Mouse (Mus musculus) embryonic facial prominence, embryonic 13.5 days (tissue): ENCODE measurements at regions not wholly inside any gene's neighbourhood (a gene's known extent, or its start where the extent isn't known, plus 50 kb on each side); places are given as distances from the start of the nearest gene placed in this dataset.

Source experiments
- ATAC-seq: fragments of 200-750 bp; cut with Nextera tagmentation; 2 replicates; pipeline ENCODE4 v1.8.0; 2017; ENCODE audit warnings: low read depth; ENCODE audit not compliant: insufficient number of reproducible peaks, insufficient read depth, low FRiP score, low TSS enrichment
- H3K27ac ChIP-seq: fragments of 300-500 bp; sonication (generic); 2 replicates; pipeline ENCODE4 v1.5.1; 2015; ENCODE audit warnings: moderate library complexity, mild to moderate bottlenecking, inconsistent platforms
- H3K27me3 ChIP-seq: fragments of 300-500 bp; sonication (generic); 2 replicates; pipeline ENCODE4 v1.6.1; 2015; ENCODE audit warnings: mild to moderate bottlenecking, inconsistent platforms
- H3K36me3 ChIP-seq: fragments of 300-500 bp; sonication (generic); 2 replicates; pipeline ENCODE4 v1.6.1; 2015; ENCODE audit warnings: mild to moderate bottlenecking, inconsistent platforms
- H3K4me1 ChIP-seq: fragments of 300-500 bp; sonication (generic); 2 replicates; pipeline ENCODE4 v1.6.1; 2015; ENCODE audit warnings: inconsistent platforms
- H3K4me2 ChIP-seq: fragments of 300-500 bp; sonication (generic); 2 replicates; pipeline ENCODE4 v1.6.1; 2015; ENCODE audit warnings: moderate library complexity, mild to moderate bottlenecking, inconsistent platforms
- H3K4me3 ChIP-seq: fragments of 300-500 bp; sonication (generic); 2 replicates; pipeline ENCODE4 v1.5.1; 2015; ENCODE audit warnings: mild to moderate bottlenecking, inconsistent platforms
- H3K9ac ChIP-seq: fragments of 300-500 bp; sonication (generic); 2 replicates; pipeline ENCODE4 v1.6.1; 2015; ENCODE audit warnings: mild to moderate bottlenecking, inconsistent platforms
- H3K9me3 ChIP-seq: fragments of 300-500 bp; sonication (generic); 2 replicates; pipeline ENCODE4 v1.6.1; 2016; ENCODE audit warnings: inconsistent platforms
- WGBS: fragments of 180-500 bp; shearing (Covaris S2); methylation state at CpG from one replicate; pipeline ENCODE4 v1.1.7; 2015; ENCODE audit warnings: mixed read lengths; 5-methylcytosine and 5-hydroxymethylcytosine counted together

DNA sequence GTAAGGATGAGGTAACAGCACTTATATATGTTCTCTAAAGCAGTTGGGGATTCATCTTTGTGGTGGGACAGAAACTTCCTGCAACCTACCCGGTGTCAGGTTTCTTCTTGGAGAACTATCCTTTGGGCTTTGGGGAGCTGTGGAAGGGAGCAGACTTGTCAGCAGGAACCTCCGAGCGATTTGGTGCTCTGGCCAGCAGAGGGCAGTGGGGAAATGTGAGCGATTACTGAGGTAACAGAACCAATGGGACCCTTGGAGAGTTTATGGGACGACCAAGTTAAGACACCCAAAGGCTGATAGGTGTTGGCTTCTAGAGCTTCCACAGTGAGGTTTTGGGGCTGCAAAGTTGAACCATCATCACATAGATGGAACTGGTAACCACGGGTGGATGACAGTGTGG, 160.6 kb upstream of the Kif2a start:
- H3K9me3 ChIP-seq: no peaks in the 10 kb centered on the region
- no peak overlapping the region for H3K4me3 ChIP-seq
- no peaks in the 10 kb centered on the region for H3K27me3 ChIP-seq
- no peak for ATAC-seq
- no peaks in the 10 kb centered on the region for H3K36me3 ChIP-seq
- 20% methylated on average over 6 of the region's 6 CpGs for WGBS
- no peaks in the 10 kb centered on the region for H3K4me1 ChIP-seq
- H3K27ac ChIP-seq: no peak overlapping the region
- no peak overlapping the region for H3K9ac ChIP-seq
- H3K4me2 ChIP-seq: no peak overlapping the region

DNA sequence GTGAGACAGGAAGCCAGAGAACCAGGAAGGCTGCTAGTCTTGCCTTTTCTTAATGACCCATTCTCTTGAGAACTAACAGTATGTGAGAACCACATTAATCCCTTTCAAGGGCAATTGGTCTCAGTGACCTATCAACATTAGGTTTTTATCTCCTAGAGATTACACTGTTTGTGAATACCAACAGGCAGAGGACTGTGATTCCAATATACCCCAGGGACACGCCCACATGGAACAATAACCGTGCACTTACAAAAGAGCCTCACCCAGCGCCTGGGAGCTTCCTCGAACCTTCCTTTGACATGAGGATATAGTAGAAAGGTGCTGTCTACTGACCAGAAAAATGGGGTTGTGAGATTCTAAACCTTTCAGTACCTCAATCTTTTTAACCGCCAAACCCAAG, 157.6 kb upstream of the Kif2a start:
- H3K27ac ChIP-seq: no peak overlapping the region
- H3K36me3 ChIP-seq: no peaks in the 10 kb centered on the region
- no peaks in the 10 kb centered on the region for H3K27me3 ChIP-seq
- no peaks in the 10 kb centered on the region for H3K9me3 ChIP-seq
- H3K4me2 ChIP-seq: no peak overlapping the region
- no peak overlapping the region for H3K4me3 ChIP-seq
- 85% methylated on average over 5 of the region's 5 CpGs for WGBS
- H3K9ac ChIP-seq: no peak overlapping the region
- ATAC-seq: no peak
- H3K4me1 ChIP-seq: no peaks in the 10 kb centered on the region

DNA sequence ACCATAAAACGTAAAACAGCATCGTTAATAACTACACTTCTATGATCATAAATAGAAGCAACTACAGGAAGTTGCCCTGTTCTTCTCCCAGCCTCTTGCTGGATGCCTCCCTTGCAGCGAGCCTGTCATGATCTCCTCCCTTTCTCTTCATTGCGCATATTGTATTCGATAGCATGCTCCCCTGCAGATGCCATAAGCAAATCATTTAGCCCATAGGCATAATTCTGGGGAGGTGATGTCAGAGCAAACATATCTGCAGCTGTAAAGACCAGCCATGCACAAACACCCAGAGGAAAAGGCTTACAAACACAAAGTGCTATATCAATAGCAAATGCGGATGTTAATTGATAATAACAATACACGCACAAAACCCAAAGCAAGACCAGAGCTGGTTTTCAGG, 155.7 kb upstream of the Kif2a start:
- no peak overlapping the region for H3K27ac ChIP-seq
- H3K4me1 ChIP-seq: no peaks in the 10 kb centered on the region
- H3K4me2 ChIP-seq: no peak overlapping the region
- ATAC-seq: no peak
- no peaks in the 10 kb centered on the region for H3K27me3 ChIP-seq
- no peak overlapping the region for H3K9ac ChIP-seq
- no peak overlapping the region for H3K4me3 ChIP-seq
- no peaks in the 10 kb centered on the region for H3K36me3 ChIP-seq
- 80% methylated on average over 7 of the region's 7 CpGs for WGBS
- no peaks in the 10 kb centered on the region for H3K9me3 ChIP-seq

DNA sequence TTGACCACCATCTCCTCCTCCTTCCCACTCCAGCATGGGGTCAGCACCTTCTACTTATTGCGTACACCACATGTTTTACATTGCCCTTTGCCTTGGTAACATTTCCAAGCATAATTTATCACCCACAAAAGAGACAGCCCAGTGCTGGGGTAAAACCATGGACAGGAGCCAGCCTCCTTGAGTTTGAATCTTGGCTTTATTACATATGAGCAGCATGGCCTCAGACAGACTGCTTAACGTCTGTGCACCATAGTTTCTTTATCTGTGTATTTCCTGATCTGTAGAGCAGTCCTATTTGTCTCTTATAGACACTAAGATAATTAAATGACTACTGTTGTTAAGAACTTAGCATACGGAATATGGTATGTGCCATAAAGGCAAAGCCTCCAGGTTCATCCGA, 154.0 kb upstream of the Kif2a start:
- 84% methylated on average over 4 of the region's 4 CpGs for WGBS
- Histone ChIP-seq H3K9ac (no peak overlapping the region), H3K27ac (no peak overlapping the region), H3K36me3 (no peaks in the 10 kb centered on the region), H3K27me3 (no peaks in the 10 kb centered on the region), H3K9me3 (no peaks in the 10 kb centered on the region), H3K4me3 (no peak overlapping the region), H3K4me2 (no peak overlapping the region), H3K4me1 (no peaks in the 10 kb centered on the region)
- ATAC-seq: no peak

DNA sequence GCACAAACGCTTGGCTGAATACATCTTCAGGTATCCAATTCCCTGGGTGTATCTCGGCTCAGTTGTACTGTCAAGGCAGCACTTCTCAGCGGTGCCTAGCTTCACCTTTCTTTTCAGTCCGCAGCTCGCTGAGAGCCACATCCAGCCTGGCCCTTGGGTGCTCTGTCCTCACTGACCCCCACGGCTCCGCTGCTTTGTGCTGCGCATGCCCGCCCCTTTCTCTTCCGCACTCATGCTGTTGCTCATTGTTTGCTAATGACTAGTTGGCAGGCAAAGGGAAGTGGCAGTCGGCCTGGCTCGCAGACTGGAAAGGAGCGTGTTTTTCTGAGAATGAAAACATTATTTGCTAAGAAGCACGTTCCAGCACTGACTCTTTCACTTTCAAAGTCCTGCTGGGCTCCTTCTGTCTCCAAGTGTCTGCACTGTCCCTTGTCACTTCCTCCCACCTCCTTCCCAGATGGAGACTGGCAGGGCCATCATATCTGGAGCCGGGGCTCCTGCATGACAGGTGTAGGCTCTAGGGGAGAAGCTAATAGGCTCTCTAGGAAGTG, 146.7 kb upstream of the Kif2a start:
- no peaks in the 10 kb centered on the region for H3K9me3 ChIP-seq
- H3K36me3 ChIP-seq: no peaks in the 10 kb centered on the region
- WGBS: 8% methylated on average over 15 of the region's 15 CpGs
- H3K9ac ChIP-seq: peak overlapping the region; percentile 64
- H3K27ac ChIP-seq: no peak overlapping the region
- H3K4me2 ChIP-seq: peak overlapping the region; percentile 71
- no peaks in the 10 kb centered on the region for H3K27me3 ChIP-seq
- peak overlapping the region; percentile 43 for H3K4me3 ChIP-seq
- 0 out of 2 replicates have a peak, but pooled peaks have one; percentile 64 for ATAC-seq
- peaks cover 4% of the 10 kb centered on the region; the same call in 1 of the 2 replicates for H3K4me1 ChIP-seq

DNA sequence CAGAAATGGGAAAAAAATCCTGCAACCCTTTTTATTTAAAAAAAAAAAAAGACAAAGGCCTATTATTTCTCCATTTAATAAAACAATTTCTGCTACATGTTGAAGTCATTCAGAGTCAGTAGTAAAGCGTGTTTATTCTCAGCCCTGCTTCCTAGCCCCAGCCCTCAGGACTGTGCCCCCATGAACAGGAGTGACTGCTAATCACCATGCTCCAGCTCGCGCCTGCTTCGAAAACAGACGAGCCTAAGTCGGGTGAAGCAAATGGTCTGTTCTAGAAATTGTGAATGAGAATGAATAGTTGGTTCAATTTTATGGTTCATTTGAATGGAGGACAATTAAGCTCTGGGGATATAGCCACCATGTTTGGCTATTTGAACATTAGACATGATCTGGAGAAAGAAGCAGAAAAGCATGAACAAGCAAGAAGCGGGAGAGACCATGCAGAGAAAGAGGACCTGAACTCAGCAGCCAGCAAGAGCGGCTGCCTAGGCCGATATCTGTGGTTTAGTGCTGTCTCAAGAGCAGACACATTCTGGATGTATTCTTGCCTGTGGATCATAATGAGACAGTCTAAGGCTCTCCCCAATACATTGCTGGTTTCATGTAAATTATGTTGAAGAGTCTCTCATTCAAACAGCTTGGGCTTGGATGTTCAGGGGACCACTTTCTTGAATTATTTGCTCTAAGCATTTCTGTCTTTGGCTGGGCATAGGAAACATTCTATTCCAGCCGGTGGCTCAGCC, 146.1 kb upstream of the Kif2a start:
- Histone ChIP-seq H3K27me3 (no peaks in the 10 kb centered on the region), H3K4me1 (peaks cover 4% of the 10 kb centered on the region; the same call in 1 of the 2 replicates), H3K27ac (no peak overlapping the region), H3K4me3 (peak overlapping the region; percentile 43), H3K4me2 (peak overlapping the region; percentile 71), H3K9me3 (no peaks in the 10 kb centered on the region), H3K36me3 (no peaks in the 10 kb centered on the region), H3K9ac (peak overlapping the region; percentile 64; the same call in 1 of the 2 replicates)
- WGBS: 65% methylated on average over 10 of the region's 10 CpGs
- no peak for ATAC-seq

DNA sequence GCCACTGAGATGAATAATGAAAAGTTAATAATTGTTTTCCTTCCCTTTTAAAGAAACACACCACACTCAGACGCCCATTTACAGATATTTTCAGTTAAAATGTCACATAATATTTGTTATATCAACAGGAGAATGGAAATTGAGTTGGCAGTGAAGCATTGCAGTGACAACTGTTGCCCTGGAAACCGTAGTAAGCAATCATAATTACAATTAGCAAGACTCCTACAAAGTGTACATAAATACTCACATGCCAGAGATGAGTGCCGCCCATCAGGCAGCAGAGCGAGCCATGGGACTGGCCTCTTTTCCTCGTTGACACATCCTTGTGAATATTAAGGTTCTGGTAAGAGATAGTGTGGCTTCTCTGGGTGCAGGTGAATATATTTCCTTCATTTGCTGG, 129.6 kb upstream of the Kif2a start:
- ATAC-seq: no peak
- no peak overlapping the region for H3K4me3 ChIP-seq
- no peaks in the 10 kb centered on the region for H3K36me3 ChIP-seq
- no peaks in the 10 kb centered on the region for H3K9me3 ChIP-seq
- 77% methylated on average over 5 of the region's 5 CpGs for WGBS
- H3K4me2 ChIP-seq: no peak overlapping the region
- H3K4me1 ChIP-seq: no peaks in the 10 kb centered on the region
- no peak overlapping the region for H3K27ac ChIP-seq
- no peak overlapping the region for H3K9ac ChIP-seq
- H3K27me3 ChIP-seq: no peaks in the 10 kb centered on the region

DNA sequence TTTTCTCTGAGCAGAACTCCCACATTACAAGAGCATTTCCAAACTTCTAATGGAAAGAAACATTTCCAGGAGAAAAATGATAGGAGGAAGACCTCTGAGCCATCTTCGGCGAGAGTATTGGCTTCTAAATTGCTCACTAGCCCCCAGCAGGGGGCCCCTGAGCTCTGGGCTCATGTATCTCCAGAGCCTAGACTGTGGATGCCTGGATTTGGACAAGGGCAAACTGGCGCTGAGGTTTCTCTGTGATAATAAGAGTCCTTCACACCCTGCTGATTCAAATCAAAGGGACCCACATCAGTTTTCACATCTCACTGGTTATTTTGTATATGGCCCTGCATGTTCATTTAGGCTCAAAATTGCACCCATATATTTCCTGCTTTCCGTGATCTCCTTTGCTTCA, 119.3 kb upstream of the Kif2a start:
- no peaks in the 10 kb centered on the region for H3K36me3 ChIP-seq
- no peak overlapping the region for H3K4me3 ChIP-seq
- no peak for ATAC-seq
- H3K4me1 ChIP-seq: 0 out of 2 replicates have a peak, but pooled peaks cover 4% of the 10 kb centered on the region
- H3K4me2 ChIP-seq: no peak overlapping the region
- H3K27me3 ChIP-seq: no peaks in the 10 kb centered on the region
- H3K9me3 ChIP-seq: 0 out of 2 replicates have a peak, but pooled peaks cover under 1% of the 10 kb centered on the region
- 66% methylated on average over 4 of the region's 4 CpGs for WGBS
- H3K27ac ChIP-seq: no peak overlapping the region
- H3K9ac ChIP-seq: no peak overlapping the region

DNA sequence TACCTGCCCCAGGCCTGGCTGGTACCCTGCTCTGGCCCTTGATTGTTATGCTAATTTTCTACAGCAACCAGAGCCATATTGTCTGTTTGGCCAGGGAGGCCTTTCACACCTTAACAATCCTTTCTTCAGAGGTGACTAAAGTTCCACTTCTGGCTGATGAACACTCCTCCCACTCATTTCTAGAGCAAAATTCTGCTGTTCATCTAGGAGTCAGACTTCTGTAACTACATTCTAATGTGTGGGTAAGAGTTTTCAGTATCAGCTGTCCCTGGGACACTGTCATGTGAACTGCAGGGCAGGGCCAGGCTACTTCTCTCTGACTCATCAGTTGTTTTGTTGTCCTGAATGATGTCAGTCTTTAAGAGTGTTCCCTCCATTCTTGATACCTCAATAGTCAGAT, 112.2 kb upstream of the Kif2a start:
- Histone ChIP-seq H3K4me2 (no peak overlapping the region), H3K36me3 (no peaks in the 10 kb centered on the region), H3K27me3 (no peaks in the 10 kb centered on the region), H3K27ac (no peak overlapping the region), H3K9ac (no peak overlapping the region), H3K9me3 (no peaks in the 10 kb centered on the region), H3K4me1 (no peaks in the 10 kb centered on the region), H3K4me3 (no peak overlapping the region)
- no peak for ATAC-seq

DNA sequence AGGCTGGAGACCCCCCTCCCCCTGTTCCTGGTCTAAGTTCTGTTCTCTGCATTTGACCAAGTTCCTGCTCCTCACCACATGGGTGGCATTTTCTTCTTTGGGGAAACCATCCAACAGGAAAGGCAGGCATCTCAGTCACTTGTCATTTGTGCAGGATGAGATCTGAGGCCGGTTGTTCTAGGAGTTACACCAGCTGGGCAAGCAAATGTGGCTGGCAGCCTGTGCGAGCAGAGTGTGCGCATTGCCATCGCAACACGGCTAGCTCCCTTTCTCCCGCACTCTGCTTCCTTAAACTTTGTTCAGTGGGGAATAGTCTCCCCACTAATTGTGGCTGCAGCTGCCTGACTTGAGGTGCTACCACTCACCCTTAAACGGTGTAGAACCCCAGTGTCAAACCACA, 104.7 kb upstream of the Kif2a start:
- Histone ChIP-seq H3K4me1 (no peaks in the 10 kb centered on the region), H3K4me2 (no peak overlapping the region), H3K9ac (no peak overlapping the region), H3K4me3 (no peak overlapping the region), H3K27me3 (no peaks in the 10 kb centered on the region), H3K9me3 (no peaks in the 10 kb centered on the region), H3K36me3 (no peaks in the 10 kb centered on the region), H3K27ac (no peak overlapping the region)
- no peak for ATAC-seq
- 89% methylated on average over 7 of the region's 7 CpGs for WGBS

DNA sequence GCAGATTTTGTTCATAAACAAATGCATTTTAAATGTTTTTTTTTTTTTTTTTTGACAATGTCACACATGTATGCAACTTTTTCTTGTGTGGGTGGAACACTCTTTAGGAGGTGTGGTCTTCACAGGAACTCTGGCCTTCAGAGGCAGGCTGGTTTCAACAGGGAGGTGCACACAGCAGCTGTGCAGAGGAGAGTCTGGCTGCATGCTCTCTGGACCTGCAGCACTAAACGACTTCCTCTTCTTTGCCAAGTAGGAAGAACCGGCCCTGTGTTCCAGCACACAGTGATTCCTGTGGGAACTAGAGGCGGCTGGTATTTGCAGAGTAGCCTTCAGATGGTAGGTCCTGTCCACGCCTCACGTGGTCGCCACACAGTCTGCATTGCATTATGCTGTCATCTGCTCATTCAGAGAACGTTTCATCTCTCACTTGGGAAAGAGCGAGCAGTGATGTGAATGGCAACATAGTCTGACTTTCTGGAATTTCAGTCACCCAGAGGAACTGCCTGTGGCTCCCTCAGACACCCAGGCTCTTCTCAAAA, 102.3 kb upstream of the Kif2a start:
- WGBS: 56% methylated on average over 8 of the region's 8 CpGs

More for the DNA sequence above, 102.3 kb upstream of the Kif2a start:
- no peak for ATAC-seq
- Histone ChIP-seq H3K4me2 (no peak overlapping the region), H3K27me3 (no peaks in the 10 kb centered on the region), H3K27ac (no peak overlapping the region), H3K9ac (no peak overlapping the region), H3K9me3 (no peaks in the 10 kb centered on the region), H3K4me3 (no peak overlapping the region), H3K4me1 (no peaks in the 10 kb centered on the region), H3K36me3 (no peaks in the 10 kb centered on the region)
